14 mouse cellular contexts compared by ENCODE assay signal in genomic region chr10:128298243-128298642, GRCm38 (mm10). TPM values are rescaled to one million over a fixed set of nuclear protein-coding genes. Genes with fewer than 3 reads are reported as not detected.
DNase-seq lines count a peak whose midpoint lies in the region; ATAC-seq lines count a peak whose summit lies in the region.
"Had no signal": no experiment of that assay in that cellular context is flagged by ENCODE, and none has a peak within 500 bp of the region (broad histone marks: within the 10 kb centered on the region; RNA-seq: fewer than 3 reads in every experiment).

No protein-coding gene starts in this region.

- ATAC-seq in heart, embryonic 15.5 days (replicated peaks; ENCODE audit: insufficient number of reproducible peaks, insufficient read depth, low FRiP score, low read depth) = no peak
- no peak for ATAC-seq in midbrain, embryonic 13.5 days
- no peak for ATAC-seq in midbrain, embryonic 14.5 days (ENCODE audit: low FRiP score, low TSS enrichment)
- ATAC-seq in common myeloid progenitor, adult 5-6 weeks (replicated peaks; ENCODE audit: low read depth, poor library complexity, severe bottlenecking) = peak; percentile 29; the same call in 1 of the 2 replicates

- intact Hi-C loops in heart, postnatal 25 days (cut with DNase I) = no loop called here

- H3K4me3 ChIP-seq in heart, embryonic 15.5 days = no peak overlapping the region
- no peak overlapping the region for H3K4me3 ChIP-seq in midbrain, embryonic 13.5 days (replicated peaks)
- no peak overlapping the region for H3K4me3 ChIP-seq in midbrain, embryonic 14.5 days (replicated peaks; ENCODE audit: low read depth, low read length)
- H3K4me3 ChIP-seq: forebrain, embryonic 10.5 days; megakaryocyte, embryonic 14.5 days had no signal

- peak overlapping the region; percentile 79 for H3K27ac ChIP-seq in heart, embryonic 15.5 days
- no peak overlapping the region for H3K27ac ChIP-seq in midbrain, embryonic 13.5 days
- no peak overlapping the region for H3K27ac ChIP-seq in midbrain, embryonic 14.5 days (replicated peaks; ENCODE audit: low read depth, low read length)
- H3K27ac ChIP-seq: forebrain, embryonic 10.5 days; kidney, postnatal 0 days had no signal

- H3K27me3 ChIP-seq in heart, embryonic 15.5 days = no peaks in the 10 kb centered on the region
- H3K27me3 ChIP-seq in midbrain, embryonic 13.5 days = no peaks in the 10 kb centered on the region
- H3K27me3 ChIP-seq in midbrain, embryonic 14.5 days (ENCODE audit: control insufficient read depth, insufficient read depth, low read length) = no peaks in the 10 kb centered on the region
- H3K27me3 ChIP-seq: megakaryocyte, embryonic 14.5 days had no signal

- H3K36me3 ChIP-seq in heart, embryonic 15.5 days = no peaks in the 10 kb centered on the region
- H3K36me3 ChIP-seq in midbrain, embryonic 13.5 days = no peaks in the 10 kb centered on the region
- no peaks in the 10 kb centered on the region for H3K36me3 ChIP-seq in midbrain, embryonic 14.5 days (ENCODE audit: control insufficient read depth, insufficient read depth, low read length)
- H3K36me3 ChIP-seq: forebrain, embryonic 10.5 days had no signal

- H3K4me1 ChIP-seq in heart, embryonic 15.5 days (replicated peaks) = peaks cover 26% of the 10 kb centered on the region
- H3K4me1 ChIP-seq in midbrain, embryonic 13.5 days (replicated peaks) = peaks cover 12% of the 10 kb centered on the region
- peaks cover 6% of the 10 kb centered on the region for H3K4me1 ChIP-seq in midbrain, embryonic 14.5 days (ENCODE audit: control insufficient read depth, insufficient read depth, low read length)

- no peak overlapping the region for H3K9ac ChIP-seq in heart, embryonic 15.5 days
- 0 out of 2 replicates have a peak overlapping the region, but pooled peaks have one; percentile 14 for H3K9ac ChIP-seq in midbrain, embryonic 13.5 days (replicated peaks)
- H3K9ac ChIP-seq in midbrain, embryonic 14.5 days (replicated peaks; ENCODE audit: low read length) = no peak overlapping the region

- no peak for DNase-seq in heart, postnatal 25 days (ENCODE audit: low spot score)
- DNase-seq in midbrain, embryonic 14.5 days = no peak
- no peak for DNase-seq in layer of hippocampus, adult 9-11 months
- no peak for DNase-seq in frontal cortex, postnatal 14 days (ENCODE audit: low spot score in 2 of 2)
- DNase-seq: gastrocnemius, postnatal 10 days had no signal

- no peaks in the 10 kb centered on the region for H3K9me3 ChIP-seq in heart, embryonic 15.5 days (replicated peaks)
- H3K9me3 ChIP-seq in midbrain, embryonic 13.5 days = no peaks in the 10 kb centered on the region
- no peaks in the 10 kb centered on the region for H3K9me3 ChIP-seq in midbrain, embryonic 14.5 days (ENCODE audit: control insufficient read depth, low read length)
- H3K9me3 ChIP-seq: forebrain, embryonic 10.5 days; megakaryocyte, embryonic 14.5 days had no signal

- no peak overlapping the region for H3K4me2 ChIP-seq in heart, embryonic 15.5 days
- no peak overlapping the region for H3K4me2 ChIP-seq in midbrain, embryonic 13.5 days (replicated peaks)
- H3K4me2 ChIP-seq in midbrain, embryonic 14.5 days (ENCODE audit: low read length) = no peak overlapping the region

- 53% methylated on average over 6 of the region's 6 CpGs for WGBS in heart, embryonic 15.5 days
- 78% methylated on average over 6 of the region's 6 CpGs for WGBS in midbrain, embryonic 13.5 days
- WGBS in midbrain, embryonic 14.5 days = 78% methylated on average over 6 of the region's 6 CpGs

RNA-seq across cellular contexts. Expression of gene Il23a, which starts 0.3 kb away (rescaled TPM):
- polyA plus RNA-seq in heart, embryonic 15.5 days (2015; fragmentation: Nextera tagmentation; extraction: Ambion mirVana) = 4.0 and 4.8 TPM in 2 replicates
- total RNA-seq in heart, postnatal 25 days (2021) = under 1 TPM in 1 of 2 experiments, not detected in 1; 0.18 TPM
- polyA plus RNA-seq in midbrain, embryonic 13.5 days (2015; fragmentation: Nextera tagmentation; extraction: Ambion mirVana) = 0.16 TPM in 1 of 2 replicates, not detected in the other
- polyA plus RNA-seq in midbrain, embryonic 14.5 days (2014; fragmentation: Nextera tagmentation; extraction: Ambion mirVana) = 0.22 TPM in 1 of 2 replicates, not detected in the other
- total RNA-seq in common myeloid progenitor, adult 5-6 weeks (2017) = 0.05 TPM in 1 of 2 replicates, not detected in the other
- total RNA-seq: gastrocnemius, postnatal 10 days had no signal
- polyA plus RNA-seq: forebrain, embryonic 10.5 days; limb, embryonic 11.5 days; small intestine, adult 2 months had no signal

RNA-seq across cellular contexts. Expression of gene Pan2, which starts 4.9 kb away (rescaled TPM):
- polyA plus RNA-seq in heart, embryonic 15.5 days (2015; fragmentation: Nextera tagmentation; extraction: Ambion mirVana) = 22.3 and 27.8 TPM in 2 replicates
- 1 to 10 TPM; 8.2 to 9.4 TPM for total RNA-seq in heart, postnatal 25 days (2021)
- polyA plus RNA-seq in midbrain, embryonic 13.5 days (2015; fragmentation: Nextera tagmentation; extraction: Ambion mirVana) = 28.6 and 30.4 TPM in 2 replicates
- 18.5 and 23.0 TPM in 2 replicates for polyA plus RNA-seq in midbrain, embryonic 14.5 days (2014; fragmentation: Nextera tagmentation; extraction: Ambion mirVana)
- total RNA-seq in common myeloid progenitor, adult 5-6 weeks (2017) = 12.8 and 13.7 TPM in 2 replicates

RNA-seq across cellular contexts. Expression of gene Cnpy2, which starts 24.0 kb away (rescaled TPM):
- polyA plus RNA-seq in heart, embryonic 15.5 days (2015; fragmentation: Nextera tagmentation; extraction: Ambion mirVana) = 186 and 213 TPM in 2 replicates
- 10 to 100 TPM; 58.9 to 62.5 TPM for total RNA-seq in heart, postnatal 25 days (2021)
- polyA plus RNA-seq in midbrain, embryonic 13.5 days (2015; fragmentation: Nextera tagmentation; extraction: Ambion mirVana) = 225 and 230 TPM in 2 replicates
- 193 and 194 TPM in 2 replicates for polyA plus RNA-seq in midbrain, embryonic 14.5 days (2014; fragmentation: Nextera tagmentation; extraction: Ambion mirVana)
- 94.4 and 114 TPM in 2 replicates for total RNA-seq in common myeloid progenitor, adult 5-6 weeks (2017)

RNA-seq across cellular contexts. Expression of gene Stat2, which starts 27.9 kb away (rescaled TPM):
- polyA plus RNA-seq in heart, embryonic 15.5 days (2015; fragmentation: Nextera tagmentation; extraction: Ambion mirVana) = 9.6 and 12.3 TPM in 2 replicates
- total RNA-seq in heart, postnatal 25 days (2021) = 10 to 100 TPM; 11.7 to 12.3 TPM
- polyA plus RNA-seq in midbrain, embryonic 13.5 days (2015; fragmentation: Nextera tagmentation; extraction: Ambion mirVana) = 19.3 and 20.0 TPM in 2 replicates
- 12.2 and 23.0 TPM in 2 replicates for polyA plus RNA-seq in midbrain, embryonic 14.5 days (2014; fragmentation: Nextera tagmentation; extraction: Ambion mirVana)
- 9.0 and 11.0 TPM in 2 replicates for total RNA-seq in common myeloid progenitor, adult 5-6 weeks (2017)

RNA-seq across cellular contexts. Expression of gene Apof, which starts 29.8 kb away (rescaled TPM):
- polyA plus RNA-seq in heart, embryonic 15.5 days (2015; fragmentation: Nextera tagmentation; extraction: Ambion mirVana) = 0.13 and 1.2 TPM in 2 replicates
- not detected for total RNA-seq in heart, postnatal 25 days (2021)
- polyA plus RNA-seq in midbrain, embryonic 13.5 days (2015; fragmentation: Nextera tagmentation; extraction: Ambion mirVana) = not detected in 2 replicates
- not detected in 2 replicates for polyA plus RNA-seq in midbrain, embryonic 14.5 days (2014; fragmentation: Nextera tagmentation; extraction: Ambion mirVana)
- total RNA-seq in common myeloid progenitor, adult 5-6 weeks (2017) = not detected in 2 replicates
- total RNA-seq: layer of hippocampus, postnatal 10 days had no signal
- polyA plus RNA-seq: forebrain, embryonic 10.5 days; limb, embryonic 11.5 days; small intestine, adult 2 months had no signal
